Comparison of ENCODE assay signal across 25 mouse cellular contexts in the genomic region with DNA sequence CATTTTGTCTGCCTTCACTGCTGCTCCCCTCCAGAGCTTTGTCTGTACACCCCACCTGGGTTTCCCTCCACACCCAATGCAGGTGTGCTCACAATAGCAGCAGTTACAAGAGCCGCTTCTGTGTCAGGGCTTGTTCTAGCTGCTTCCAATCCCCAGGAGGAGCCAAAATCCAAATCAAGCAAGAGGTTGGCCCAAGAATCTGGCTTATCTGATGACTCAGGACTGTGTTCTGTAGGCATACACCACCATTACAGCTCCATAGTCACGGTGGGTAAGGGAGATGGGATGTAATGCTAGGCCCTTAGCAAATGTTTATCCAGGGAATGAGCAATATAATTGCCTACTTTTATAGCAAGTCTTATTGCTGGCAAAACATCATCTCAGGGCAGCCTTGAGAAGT. TPM values are rescaled to one million over a fixed set of nuclear protein-coding genes. Genes with fewer than 3 reads are reported as not detected.
DNase-seq lines count a peak whose midpoint lies in the region; ATAC-seq and TF ChIP-seq lines count a peak whose summit lies in the region.
"Had no signal": no experiment of that assay in that cellular context is flagged by ENCODE, and none has a peak within 500 bp of the region (broad histone marks: within the 10 kb centered on the region; RNA-seq: fewer than 3 reads in every experiment).

No protein-coding gene starts in this region.

- no peak for TF ChIP-seq EP300 in stomach, postnatal 0 days (optimal IDR thresholded peaks at IDR 0.05)

- no peak overlapping the region for H3K9ac ChIP-seq in embryonic facial prominence, embryonic 13.5 days
- H3K9ac ChIP-seq in embryonic facial prominence, embryonic 15.5 days, result no peak overlapping the region
- H3K9ac ChIP-seq in stomach, postnatal 0 days (ENCODE audit: low read length), result no peak overlapping the region
- H3K9ac ChIP-seq: forebrain, embryonic 13.5 days; hindbrain, embryonic 12.5 days; hindbrain, embryonic 15.5 days had no signal

- no peaks in the 10 kb centered on the region for H3K9me3 ChIP-seq in embryonic facial prominence, embryonic 13.5 days
- no peaks in the 10 kb centered on the region for H3K9me3 ChIP-seq in embryonic facial prominence, embryonic 10.5 days
- H3K9me3 ChIP-seq in embryonic facial prominence, embryonic 15.5 days (replicated peaks), result no peaks in the 10 kb centered on the region
- no peaks in the 10 kb centered on the region for H3K9me3 ChIP-seq in stomach, postnatal 0 days (ENCODE audit: control insufficient read depth, low read length)
- H3K9me3 ChIP-seq: forebrain, embryonic 10.5 days; forebrain, embryonic 13.5 days; G1E; hindbrain, embryonic 12.5 days; hindbrain, embryonic 15.5 days had no signal

- no peak overlapping the region for H3K4me3 ChIP-seq in embryonic facial prominence, embryonic 13.5 days
- H3K4me3 ChIP-seq in embryonic facial prominence, embryonic 10.5 days, result no peak overlapping the region
- no peak overlapping the region for H3K4me3 ChIP-seq in embryonic facial prominence, embryonic 15.5 days (replicated peaks)
- H3K4me3 ChIP-seq in stomach, postnatal 0 days (ENCODE audit: low read depth, low read length), result no peak overlapping the region
- H3K4me3 ChIP-seq: forebrain, embryonic 10.5 days; forebrain, embryonic 13.5 days; hindbrain, embryonic 12.5 days; hindbrain, embryonic 15.5 days had no signal

- no peak for TF ChIP-seq CTCF in stomach, postnatal 0 days (IDR thresholded peaks at IDR 0.05; ENCODE audit: low read depth)

- 0 out of 2 replicates have a peak overlapping the region, but pooled peaks have one; percentile 3 for H3K27ac ChIP-seq in embryonic facial prominence, embryonic 13.5 days
- no peak overlapping the region for H3K27ac ChIP-seq in embryonic facial prominence, embryonic 10.5 days (replicated peaks)
- peak overlapping the region; percentile 71; the same call in 1 of the 2 replicates for H3K27ac ChIP-seq in embryonic facial prominence, embryonic 15.5 days (replicated peaks)
- peak overlapping the region; percentile 65 for H3K27ac ChIP-seq in stomach, postnatal 0 days (replicated peaks)
- H3K27ac ChIP-seq: forebrain, embryonic 10.5 days; forebrain, embryonic 13.5 days; hindbrain, embryonic 12.5 days; hindbrain, embryonic 15.5 days had no signal

- no peak overlapping the region for H3K4me2 ChIP-seq in embryonic facial prominence, embryonic 13.5 days
- H3K4me2 ChIP-seq in embryonic facial prominence, embryonic 15.5 days (replicated peaks), result no peak overlapping the region
- no peak overlapping the region for H3K4me2 ChIP-seq in stomach, postnatal 0 days (replicated peaks; ENCODE audit: low read depth)
- H3K4me2 ChIP-seq: forebrain, embryonic 13.5 days; heart, embryonic 11.5 days; hindbrain, embryonic 12.5 days; hindbrain, embryonic 15.5 days had no signal

- no peaks in the 10 kb centered on the region for H3K36me3 ChIP-seq in embryonic facial prominence, embryonic 13.5 days
- H3K36me3 ChIP-seq in embryonic facial prominence, embryonic 10.5 days (replicated peaks), result no peaks in the 10 kb centered on the region
- H3K36me3 ChIP-seq in embryonic facial prominence, embryonic 15.5 days, result no peaks in the 10 kb centered on the region
- no peaks in the 10 kb centered on the region for H3K36me3 ChIP-seq in stomach, postnatal 0 days (ENCODE audit: control insufficient read depth, insufficient read depth, low read length)
- H3K36me3 ChIP-seq: forebrain, embryonic 10.5 days; G1E; hindbrain, embryonic 12.5 days; hindbrain, embryonic 15.5 days had no signal

- no peak for DNase-seq in embryonic facial prominence, embryonic 10.5 days (ENCODE audit: low spot score)
- DNase-seq in 3T3-L1 (ENCODE audit: low read depth, low spot score), result peak; percentile 62
- no peak for DNase-seq in stomach, postnatal 0 days (ENCODE audit: low spot score)
- no peak for DNase-seq in lung, postnatal 4 days
- DNase-seq: adrenal gland, adult 2 months; adrenal gland, postnatal 14 days; B cell, adult 2 months; cerebellum, adult 11-12 months; cerebellum, adult 8-10 months; cerebellum, postnatal 10 days; cerebellum, postnatal 36 days; embryo, embryonic 11 days; gastrocnemius, postnatal 14 days; heart, adult 11 months had no signal

- no peaks in the 10 kb centered on the region for H3K27me3 ChIP-seq in embryonic facial prominence, embryonic 13.5 days
- H3K27me3 ChIP-seq in embryonic facial prominence, embryonic 10.5 days (replicated peaks; ENCODE audit: low read depth, poor library complexity, severe bottlenecking), result no peaks in the 10 kb centered on the region
- H3K27me3 ChIP-seq in embryonic facial prominence, embryonic 15.5 days, result no peaks in the 10 kb centered on the region
- H3K27me3 ChIP-seq in stomach, postnatal 0 days (ENCODE audit: control insufficient read depth, insufficient read depth, low read length), result no peaks in the 10 kb centered on the region
- H3K27me3 ChIP-seq: forebrain, embryonic 13.5 days; hindbrain, embryonic 12.5 days; hindbrain, embryonic 15.5 days had no signal

- H3K4me1 ChIP-seq in embryonic facial prominence, embryonic 13.5 days, result peaks cover 38% of the 10 kb centered on the region
- H3K4me1 ChIP-seq in embryonic facial prominence, embryonic 10.5 days, result peaks cover 33% of the 10 kb centered on the region
- peaks cover 61% of the 10 kb centered on the region for H3K4me1 ChIP-seq in embryonic facial prominence, embryonic 15.5 days
- peaks cover 18% of the 10 kb centered on the region for H3K4me1 ChIP-seq in stomach, postnatal 0 days (replicated peaks; ENCODE audit: control insufficient read depth, insufficient read depth)

- 79% methylated on average over 2 of the region's 2 CpGs for WGBS in embryonic facial prominence, embryonic 13.5 days
- 80% methylated on average over 2 of the region's 2 CpGs for WGBS in embryonic facial prominence, embryonic 10.5 days
- 70% methylated on average over 2 of the region's 2 CpGs for WGBS in embryonic facial prominence, embryonic 15.5 days
- WGBS in stomach, postnatal 0 days, result 64% methylated on average over 2 of the region's 2 CpGs

- ATAC-seq in embryonic facial prominence, embryonic 13.5 days (ENCODE audit: insufficient number of reproducible peaks, insufficient read depth, low FRiP score, low TSS enrichment, low read depth), result no peak
- no peak for ATAC-seq in embryonic facial prominence, embryonic 15.5 days (ENCODE audit: insufficient number of reproducible peaks, low FRiP score, low TSS enrichment, low read depth)
- ATAC-seq in stomach, postnatal 0 days (ENCODE audit: low FRiP score, low TSS enrichment), result no peak
- no peak for ATAC-seq in cerebellum, adult (ENCODE audit: insufficient number of reproducible peaks, low FRiP score, low TSS enrichment)
- ATAC-seq: forebrain, embryonic 13.5 days; forebrain, embryonic 16.5 days had no signal

RNA-seq across cellular contexts. Expression of a gene that starts 6.7 kb away (rescaled TPM):
- 311 and 321 TPM in 2 replicates for polyA plus RNA-seq in embryonic facial prominence, embryonic 13.5 days (2015; fragmentation: Nextera tagmentation; extraction: Ambion mirVana)
- polyA plus RNA-seq in embryonic facial prominence, embryonic 10.5 days (2016; fragmentation: Nextera tagmentation; extraction: Ambion mirVana), result 15.2 and 17.9 TPM in 2 replicates
- 625 and 678 TPM in 2 replicates for polyA plus RNA-seq in embryonic facial prominence, embryonic 15.5 days (2015; fragmentation: Nextera tagmentation; extraction: Ambion mirVana)
- polyA plus RNA-seq in stomach, postnatal 0 days (2015; fragmentation: Nextera tagmentation; extraction: Ambion mirVana), result 250 and 267 TPM in 2 replicates

RNA-seq across cellular contexts. Expression of a gene that starts 15.8 kb away (rescaled TPM):
- polyA plus RNA-seq in embryonic facial prominence, embryonic 13.5 days (2015; fragmentation: Nextera tagmentation; extraction: Ambion mirVana), result 32.2 and 33.4 TPM in 2 replicates
- polyA plus RNA-seq in embryonic facial prominence, embryonic 10.5 days (2016; fragmentation: Nextera tagmentation; extraction: Ambion mirVana), result 33.6 and 37.4 TPM in 2 replicates
- 22.5 and 22.8 TPM in 2 replicates for polyA plus RNA-seq in embryonic facial prominence, embryonic 15.5 days (2015; fragmentation: Nextera tagmentation; extraction: Ambion mirVana)
- 3.3 and 3.4 TPM in 2 replicates for polyA plus RNA-seq in stomach, postnatal 0 days (2015; fragmentation: Nextera tagmentation; extraction: Ambion mirVana)

RNA-seq across cellular contexts. Expression of a gene that starts 31.7 kb away (rescaled TPM):
- 18.6 and 19.5 TPM in 2 replicates for polyA plus RNA-seq in embryonic facial prominence, embryonic 13.5 days (2015; fragmentation: Nextera tagmentation; extraction: Ambion mirVana)
- 4.9 and 5.8 TPM in 2 replicates for polyA plus RNA-seq in embryonic facial prominence, embryonic 10.5 days (2016; fragmentation: Nextera tagmentation; extraction: Ambion mirVana)
- 96.3 and 107 TPM in 2 replicates for polyA plus RNA-seq in embryonic facial prominence, embryonic 15.5 days (2015; fragmentation: Nextera tagmentation; extraction: Ambion mirVana)
- polyA plus RNA-seq in stomach, postnatal 0 days (2015; fragmentation: Nextera tagmentation; extraction: Ambion mirVana), result 252 and 271 TPM in 2 replicates
- polyA plus RNA-seq: forebrain, embryonic 13.5 days; forebrain, embryonic 16.5 days; heart, embryonic 11.5 days; heart, postnatal 0 days had no signal

RNA-seq across cellular contexts. Expression of a gene that starts 36.5 kb away (rescaled TPM):
- polyA plus RNA-seq in embryonic facial prominence, embryonic 13.5 days (2015; fragmentation: Nextera tagmentation; extraction: Ambion mirVana), result 164 and 169 TPM in 2 replicates
- 158 and 161 TPM in 2 replicates for polyA plus RNA-seq in embryonic facial prominence, embryonic 10.5 days (2016; fragmentation: Nextera tagmentation; extraction: Ambion mirVana)
- polyA plus RNA-seq in embryonic facial prominence, embryonic 15.5 days (2015; fragmentation: Nextera tagmentation; extraction: Ambion mirVana), result 183 and 199 TPM in 2 replicates
- polyA plus RNA-seq in stomach, postnatal 0 days (2015; fragmentation: Nextera tagmentation; extraction: Ambion mirVana), result 154 and 157 TPM in 2 replicates

RNA-seq across cellular contexts. Expression of a gene that starts 37.2 kb away (rescaled TPM):
- 43.0 and 44.6 TPM in 2 replicates for polyA plus RNA-seq in embryonic facial prominence, embryonic 13.5 days (2015; fragmentation: Nextera tagmentation; extraction: Ambion mirVana)
- polyA plus RNA-seq in embryonic facial prominence, embryonic 10.5 days (2016; fragmentation: Nextera tagmentation; extraction: Ambion mirVana), result 68.6 and 77.9 TPM in 2 replicates
- 44.4 and 47.6 TPM in 2 replicates for polyA plus RNA-seq in embryonic facial prominence, embryonic 15.5 days (2015; fragmentation: Nextera tagmentation; extraction: Ambion mirVana)
- polyA plus RNA-seq in stomach, postnatal 0 days (2015; fragmentation: Nextera tagmentation; extraction: Ambion mirVana), result 19.5 and 21.8 TPM in 2 replicates

Comparison
In these comparisons a context has a peak if more than half of its experiments do, and no peak if none do; other contexts are left out.
1. RNA of a gene that starts 6.7 kb away (polyA plus RNA-seq): 625 to 678 TPM in embryonic facial prominence, embryonic 15.5 days, 311 to 321 TPM in embryonic facial prominence, embryonic 13.5 days and 250 to 267 TPM in stomach, postnatal 0 days; 15.2 to 17.9 TPM in embryonic facial prominence, embryonic 10.5 days; every median in the first group is over 10 times any median in the second.